Mouse (Mus musculus) liver, embryonic 11.5 days (tissue): Measurements from ENCODE around the gene Alkbh3. TPM values are rescaled to one million over a fixed set of nuclear protein-coding genes. Genes with fewer than 3 reads are reported as not detected.

Experiments used
- ATAC-seq: fragments of 200-750 bp; cut with Nextera tagmentation; replicated peaks from 2 replicates; pipeline ENCODE4 v1.8.0; 2017; ENCODE audit warnings: moderate number of reproducible peaks, mild to moderate bottlenecking, moderate TSS enrichment, moderate library complexity; ENCODE audit not compliant: low FRiP score
- DNase-seq: peaks from one replicate; pipeline ENCODE4 v3.0.0-alpha.2; 2017; ENCODE audit warnings: low spot score
- H3K27ac ChIP-seq: fragments of 300-500 bp; sonication (generic); 2 replicates; pipeline ENCODE4 v1.5.1; 2014; ENCODE audit warnings: mild to moderate bottlenecking, low read depth, low read length, control low read depth
- H3K27me3 ChIP-seq: fragments of 300-500 bp; sonication (generic); replicated peaks from 2 replicates; pipeline ENCODE4 v1.6.1; 2014; ENCODE audit warnings: low read length, mixed read lengths; ENCODE audit not compliant: control insufficient read depth, insufficient read depth
- H3K36me3 ChIP-seq: fragments of 300-500 bp; sonication (generic); 2 replicates; pipeline ENCODE4 v1.6.1; 2014; ENCODE audit warnings: mild to moderate bottlenecking, low read length, moderate library complexity, mixed read lengths; ENCODE audit not compliant: control insufficient read depth, insufficient read depth
- H3K4me1 ChIP-seq: fragments of 300-500 bp; sonication (generic); replicated peaks from 2 replicates; pipeline ENCODE4 v1.6.1; 2014; ENCODE audit warnings: low read length, mixed read lengths; ENCODE audit not compliant: control insufficient read depth, insufficient read depth
- H3K4me2 ChIP-seq: fragments of 300-500 bp; sonication (generic); 2 replicates; pipeline ENCODE4 v1.6.1; 2014; ENCODE audit warnings: mild to moderate bottlenecking, control low read depth, moderate library complexity
- H3K4me3 ChIP-seq: fragments of 300-500 bp; sonication (generic); 2 replicates; pipeline ENCODE4 v1.5.1; 2014; ENCODE audit warnings: low read depth, low read length, control low read depth
- H3K9ac ChIP-seq: fragments of 300-500 bp; sonication (generic); 2 replicates; pipeline ENCODE4 v1.6.1; 2014; ENCODE audit warnings: low read depth, low read length, control low read depth
- H3K9me3 ChIP-seq: fragments of 300-500 bp; sonication (generic); 2 replicates; pipeline ENCODE4 v1.6.1; 2016; ENCODE audit warnings: low read length, inconsistent platforms, mixed read lengths; ENCODE audit not compliant: control insufficient read depth
- WGBS: fragments of 180-500 bp; shearing (Covaris S2); extraction: QIAGEN DNeasy Blood & Tissue Kit; methylation state at CpG from one replicate; pipeline ENCODE4 v1.1.7; 2014; 5-methylcytosine and 5-hydroxymethylcytosine counted together
- polyA plus RNA-seq: library from polyadenylated mRNA; unstranded; fragments of >200 nt; fragmentation: Nextera tagmentation; extraction: Ambion mirVana; gene quantifications from 2 replicates; pipeline ENCODE4 v1.2.1, GENCODE M21; 2014

The Alkbh3 gene
- polyA plus RNA-seq, 1 experiment from 2014 or later, result 69.8 TPM

- Histone ChIP-seq H3K27me3 (peaks cover 50% of the 10 kb centered on the region), H3K4me1 (peaks cover 4% of the 10 kb centered on the region; the same call in 1 of the 2 replicates), H3K4me2 (no peak overlapping the region), H3K9ac (no peak overlapping the region), H3K27ac (no peak overlapping the region), H3K36me3 (no peaks in the 10 kb centered on the region), H3K4me3 (no peak overlapping the region), H3K9me3 (no peaks in the 10 kb centered on the region)
- WGBS, result 78% methylated on average over 9 of the region's 9 CpGs
- no peak for ATAC-seq
- no peak for DNase-seq
These were observed 56.9 kb downstream of the Alkbh3 start for GRCm38 (mm10) chr2:93953726-93954125.

GRCm38 (mm10) chr2:93946976-93947375, 63.6 kb downstream of the Alkbh3 start:
- WGBS, result 68% methylated on average over 5 of the region's 5 CpGs
- no peaks in the 10 kb centered on the region for H3K9me3 ChIP-seq
- no peaks in the 10 kb centered on the region for H3K36me3 ChIP-seq
- DNase-seq (no peak), ATAC-seq (no peak)
- H3K27ac ChIP-seq, result no peak overlapping the region
- no peak overlapping the region for H3K9ac ChIP-seq
- H3K4me3 ChIP-seq, result no peak overlapping the region
- H3K4me2 ChIP-seq, result no peak overlapping the region
- no peaks in the 10 kb centered on the region for H3K27me3 ChIP-seq
- no peaks in the 10 kb centered on the region for H3K4me1 ChIP-seq

- Histone ChIP-seq H3K27me3 (no peaks in the 10 kb centered on the region), H3K9me3 (no peaks in the 10 kb centered on the region), H3K4me2 (no peak overlapping the region), H3K36me3 (no peaks in the 10 kb centered on the region), H3K4me3 (no peak overlapping the region), H3K27ac (no peak overlapping the region), H3K9ac (no peak overlapping the region), H3K4me1 (no peaks in the 10 kb centered on the region)
- DNase-seq, result no peak
- WGBS, result 95% methylated on average over 4 of the region's 4 CpGs
- ATAC-seq, result no peak
These were observed 65.8 kb downstream of the Alkbh3 start for GRCm38 (mm10) chr2:93944855-93945254.

- DNase-seq (no peak), ATAC-seq (no peak)
- Histone ChIP-seq H3K36me3 (no peaks in the 10 kb centered on the region), H3K4me1 (no peaks in the 10 kb centered on the region), H3K27ac (no peak overlapping the region), H3K4me2 (no peak overlapping the region), H3K27me3 (0 out of 2 replicates have a peak, but pooled peaks cover 2% of the 10 kb centered on the region), H3K9me3 (no peaks in the 10 kb centered on the region), H3K9ac (no peak overlapping the region), H3K4me3 (no peak overlapping the region)
- 79% methylated on average over 2 of the region's 2 CpGs for WGBS
These were observed 66.5 kb downstream of the Alkbh3 start for GRCm38 (mm10) chr2:93944099-93944498.

GRCm38 (mm10) chr2:93941670-93942069, 68.9 kb downstream of the Alkbh3 start:
- DNase-seq, result no peak

GRCm38 (mm10) chr2:93938534-93938933, 72.1 kb downstream of the Alkbh3 start:
- DNase-seq (no peak), ATAC-seq (no peak)
- H3K4me3 ChIP-seq, result no peak overlapping the region
- H3K4me2 ChIP-seq, result no peak overlapping the region
- H3K36me3 ChIP-seq, result no peaks in the 10 kb centered on the region
- no peak overlapping the region for H3K9ac ChIP-seq
- 29% methylated on average over 9 of the region's 9 CpGs for WGBS
- H3K9me3 ChIP-seq, result no peaks in the 10 kb centered on the region
- 0 out of 2 replicates have a peak, but pooled peaks cover 2% of the 10 kb centered on the region for H3K27me3 ChIP-seq
- H3K27ac ChIP-seq, result no peak overlapping the region
- no peaks in the 10 kb centered on the region for H3K4me1 ChIP-seq

More at GRCm38 (mm10) chr2:93941670-93942069, 68.9 kb downstream of the Alkbh3 start:
- H3K4me1 ChIP-seq, result no peaks in the 10 kb centered on the region
- 64% methylated on average over 11 of the region's 11 CpGs for WGBS
- H3K27me3 ChIP-seq, result 0 out of 2 replicates have a peak, but pooled peaks cover 2% of the 10 kb centered on the region
- H3K9me3 ChIP-seq, result no peaks in the 10 kb centered on the region
- H3K27ac ChIP-seq, result no peak overlapping the region
- ATAC-seq, result no peak
- no peak overlapping the region for H3K4me2 ChIP-seq
- no peak overlapping the region for H3K9ac ChIP-seq
- no peaks in the 10 kb centered on the region for H3K36me3 ChIP-seq
- no peak overlapping the region for H3K4me3 ChIP-seq

Other genes starting within 250 kb of the Alkbh3 start
- 68.0 and 72.0 TPM in 2 replicates for gene Ext2, start 188.2 kb downstream of the Alkbh3 start, polyA plus RNA-seq
- 3.3 and 4.8 TPM in 2 replicates for gene Accs, start 160.9 kb downstream of the Alkbh3 start, polyA plus RNA-seq
- not detected in 2 replicates for gene Accsl, start 141.7 kb downstream of the Alkbh3 start, polyA plus RNA-seq
- 2.3 and 3.3 TPM in 2 replicates for gene Gm13889, start 53.6 kb downstream of the Alkbh3 start, polyA plus RNA-seq
- gene Gm27027, start 14.5 kb downstream of the Alkbh3 start, polyA plus RNA-seq, result not detected in 2 replicates
- gene Hsd17b12, start 147.2 kb upstream of the Alkbh3 start, polyA plus RNA-seq, result 98.4 and 106 TPM in 2 replicates